9 mouse cellular contexts compared by ENCODE assay signal in genomic region chr15:56856057-56856456, GRCm38 (mm10).
DNase-seq lines count a peak whose midpoint lies in the region; ATAC-seq lines count a peak whose summit lies in the region.
"Had no signal": no experiment of that assay in that cellular context is flagged by ENCODE, and none has a peak within 500 bp of the region (broad histone marks: within the 10 kb centered on the region; RNA-seq: fewer than 3 reads in every experiment).

No protein-coding gene starts in this region.

- H3K27me3 ChIP-seq in kidney, embryonic 16.5 days (ENCODE audit: insufficient read depth, low read length) = no peaks in the 10 kb centered on the region
- H3K27me3 ChIP-seq in limb, embryonic 10.5 days (ENCODE audit: low read depth, poor library complexity, severe bottlenecking) = no peaks in the 10 kb centered on the region

- 9% methylated on average over 2 of the region's 2 CpGs for WGBS in kidney, embryonic 16.5 days
- 10% methylated on average over 2 of the region's 2 CpGs for WGBS in limb, embryonic 10.5 days

- intact Hi-C loops in heart, postnatal 36 days (cut with DNase I) = loop anchor here (1.0 to 5.0 kb wide), 3 partner anchors 161 to 789 kb away; no protein-coding TSS in a partner anchor

- H3K4me1 ChIP-seq in kidney, embryonic 16.5 days (ENCODE audit: insufficient read depth, low read length) = peaks cover 9% of the 10 kb centered on the region
- peaks cover 29% of the 10 kb centered on the region for H3K4me1 ChIP-seq in limb, embryonic 10.5 days

- no peak for ATAC-seq in kidney, embryonic 16.5 days (ENCODE audit: low FRiP score, low TSS enrichment)
- ATAC-seq in megakaryocyte-erythroid progenitor cell, adult 5-6 weeks (replicated peaks; ENCODE audit: low FRiP score, low TSS enrichment, poor library complexity, severe bottlenecking) = no peak

- H3K4me3 ChIP-seq in kidney, embryonic 16.5 days (ENCODE audit: low read length) = no peak overlapping the region
- H3K4me3 ChIP-seq in limb, embryonic 10.5 days = no peak overlapping the region
- H3K4me3 ChIP-seq: erythroblast, embryonic 14.5 days had no signal

- DNase-seq in kidney, adult 18-20 months = peak; percentile 49
- peak; percentile 69 for DNase-seq in R1 (ENCODE audit: low read depth, low spot score)
- peak; percentile 49 for DNase-seq in embryo, embryonic 11.5 days (ENCODE audit: low read depth, low spot score)
- peak; percentile 41 to 57 for DNase-seq in heart, postnatal 36 days
- DNase-seq in limb, embryonic 10.5 days (ENCODE audit: low spot score) = peak; percentile 74
- DNase-seq in right cerebral cortex, postnatal 10 days (ENCODE audit: low spot score in 2 of 2) = peak; percentile 41 to 52

- H3K36me3 ChIP-seq in kidney, embryonic 16.5 days (ENCODE audit: insufficient read depth, low read length) = no peaks in the 10 kb centered on the region
- no peaks in the 10 kb centered on the region for H3K36me3 ChIP-seq in limb, embryonic 10.5 days

- no peak overlapping the region for H3K4me2 ChIP-seq in kidney, embryonic 16.5 days (replicated peaks; ENCODE audit: low read depth, low read length)

- no peak overlapping the region for H3K27ac ChIP-seq in kidney, embryonic 16.5 days (ENCODE audit: low read length)
- no peak overlapping the region for H3K27ac ChIP-seq in limb, embryonic 10.5 days

- H3K9ac ChIP-seq in kidney, embryonic 16.5 days (replicated peaks; ENCODE audit: low read length) = no peak overlapping the region

- H3K9me3 ChIP-seq in kidney, embryonic 16.5 days (ENCODE audit: low read length) = no peaks in the 10 kb centered on the region
- H3K9me3 ChIP-seq in limb, embryonic 10.5 days (replicated peaks) = no peaks in the 10 kb centered on the region
